Mouse (Mus musculus) lung, adult 2 months (tissue): ENCODE data around the gene Atg10.

Source experiments
- CTCF ChIP-seq: fragments of 200-500 bp; IDR thresholded peaks from 2 replicates; pipeline ENCODE4 v1.5.1; 2011; ENCODE audit warnings: mild to moderate bottlenecking, low read length, control low read depth; ENCODE audit not compliant: insufficient read depth
- POLR2A ChIP-seq: fragments of 200-500 bp; IDR thresholded peaks from 2 replicates; pipeline ENCODE4 v1.6.1; 2011; ENCODE audit warnings: low read depth, mild to moderate bottlenecking, control low read depth, low read length, borderline replicate concordance; ENCODE audit errors: extremely low read depth

DNA sequence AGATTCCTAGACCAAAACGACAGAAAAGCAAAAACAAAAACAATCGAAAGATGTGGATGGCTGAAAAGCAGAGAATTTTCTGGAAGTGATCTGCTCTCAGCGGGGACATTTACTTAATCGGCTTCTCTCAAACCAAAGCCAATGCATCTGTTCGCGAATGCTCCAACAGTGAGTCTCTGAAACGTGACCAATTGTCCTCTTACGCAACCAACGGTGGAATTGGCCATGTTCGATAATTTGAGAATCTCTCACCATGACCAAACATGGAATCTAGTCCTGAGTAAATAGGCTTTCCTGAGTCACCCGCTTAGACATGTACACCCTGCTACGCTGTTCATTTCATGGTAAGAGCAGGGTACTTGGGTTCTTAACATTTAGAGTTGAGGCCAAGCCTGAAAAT lies 326.9 kb downstream of the Atg10 start:
- TF ChIP-seq CTCF (no peak), POLR2A (no peak)
